Mouse (Mus musculus) lung, adult 18-20 months (tissue): ENCODE data around the gene Oxa1l.
"Not testable (repeated sequence)": the region's sequence is repeated elsewhere in the genome, so short reads cannot be mapped to it uniquely, and the experiment has no call there.

Experiments used
- DNase-seq, 2 experiments: peaks; one replicate each; pipeline ENCODE4 v3.0.0; 2022; ENCODE audit warnings: mixed read lengths in 2 of 2

Oxa1l gene

DNA sequence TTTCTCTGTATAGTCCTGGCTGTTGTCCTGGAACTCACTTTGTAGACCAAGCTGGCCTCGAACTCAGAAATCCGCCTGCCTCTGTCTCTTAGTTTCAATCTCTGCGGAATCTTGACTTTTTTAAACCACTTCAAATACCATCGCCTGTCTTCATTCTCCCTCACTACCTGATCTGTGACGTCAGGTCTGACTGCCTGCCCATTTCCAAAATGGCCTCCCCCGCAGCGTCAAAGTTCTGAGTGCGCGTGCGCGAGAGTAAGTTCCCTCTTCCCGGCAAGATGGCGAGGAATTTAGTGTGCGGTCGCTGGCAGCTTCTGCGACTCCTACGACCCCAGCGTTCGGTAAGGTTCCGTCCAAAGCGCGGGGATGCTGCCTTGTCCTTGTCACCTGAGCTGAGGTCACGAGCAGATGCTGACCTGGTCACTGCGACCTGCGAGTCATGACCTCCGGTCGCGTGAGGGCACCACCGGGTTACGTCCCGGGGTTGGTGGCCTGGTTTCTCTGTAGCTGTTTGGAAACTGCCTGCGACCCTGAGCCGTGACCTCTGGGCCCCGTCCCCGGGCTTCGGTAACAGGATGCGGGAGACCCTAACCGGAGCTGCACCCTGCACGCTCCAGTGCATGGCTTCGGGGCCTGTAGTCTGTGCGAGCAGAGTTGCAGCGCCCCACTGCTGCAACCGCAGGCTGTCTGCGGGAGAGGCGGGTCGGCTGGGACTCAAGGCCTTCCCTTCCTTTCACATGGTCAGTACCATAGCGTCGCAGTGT, at the start of gene Oxa1l:
TSS of gene Oxa1l (plus strand) at position 258 of the 764 bp plus-strand sequence.
- peak; percentile 94 to 96 for DNase-seq

DNA sequence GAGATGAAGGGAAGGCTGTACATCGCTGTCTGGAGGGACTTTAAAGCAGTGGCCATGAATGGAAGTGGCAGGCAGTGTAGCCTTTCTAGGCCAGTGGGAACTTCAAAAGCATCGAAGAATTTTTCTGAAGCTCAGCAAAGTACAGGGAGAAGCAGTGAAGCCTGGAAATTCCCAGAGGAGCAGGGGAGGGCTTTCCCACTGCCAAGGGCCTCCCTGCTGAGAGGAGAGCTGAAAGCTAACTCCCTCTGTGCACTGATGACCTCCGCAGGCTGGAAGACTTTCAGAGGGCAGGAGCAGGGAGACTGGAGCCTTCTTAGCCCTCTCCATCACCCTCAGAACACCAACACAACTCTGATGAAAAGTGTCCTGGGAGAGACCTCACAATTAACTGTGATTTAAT, 48.9 kb upstream of the Oxa1l start:
- no peak for DNase-seq

DNA sequence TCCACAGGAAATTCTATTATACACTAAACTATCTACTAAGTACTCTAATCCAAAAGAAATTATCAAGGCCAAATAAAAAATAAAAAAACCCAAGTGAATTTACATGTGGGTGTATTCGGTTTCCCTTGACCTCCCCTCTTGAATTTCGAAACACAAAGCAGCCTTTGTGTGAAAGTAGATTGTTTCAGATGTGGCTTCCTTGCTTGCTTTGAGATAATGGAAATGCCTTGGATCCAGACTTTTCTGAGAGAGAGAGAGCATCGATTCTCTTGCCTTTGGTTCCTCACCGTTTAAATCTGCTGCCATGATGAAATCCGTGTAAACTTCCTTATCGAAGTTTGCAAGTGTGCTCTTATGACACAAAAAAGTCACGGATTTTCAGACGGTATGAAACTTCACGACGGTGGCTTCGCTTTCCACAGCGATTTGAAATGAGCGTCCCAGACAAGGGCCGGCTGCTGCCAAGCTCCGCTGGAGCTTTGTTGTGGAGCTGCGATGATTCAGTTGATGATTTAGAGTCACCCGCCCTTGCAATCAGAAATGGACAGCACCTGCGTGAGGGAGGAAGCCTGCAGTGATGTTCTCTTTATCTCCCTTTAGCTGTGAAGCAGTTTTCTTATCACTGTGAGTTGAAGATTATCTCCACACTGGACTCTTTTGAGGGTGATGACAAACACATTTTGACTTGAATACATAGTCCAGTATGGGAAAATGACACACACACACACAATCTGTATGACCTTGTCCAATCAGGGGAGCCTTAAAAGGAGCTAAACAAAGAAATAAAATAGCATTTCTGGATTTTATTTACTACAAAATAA, 38.9 kb upstream of the Oxa1l start:
- no peak for DNase-seq

DNA sequence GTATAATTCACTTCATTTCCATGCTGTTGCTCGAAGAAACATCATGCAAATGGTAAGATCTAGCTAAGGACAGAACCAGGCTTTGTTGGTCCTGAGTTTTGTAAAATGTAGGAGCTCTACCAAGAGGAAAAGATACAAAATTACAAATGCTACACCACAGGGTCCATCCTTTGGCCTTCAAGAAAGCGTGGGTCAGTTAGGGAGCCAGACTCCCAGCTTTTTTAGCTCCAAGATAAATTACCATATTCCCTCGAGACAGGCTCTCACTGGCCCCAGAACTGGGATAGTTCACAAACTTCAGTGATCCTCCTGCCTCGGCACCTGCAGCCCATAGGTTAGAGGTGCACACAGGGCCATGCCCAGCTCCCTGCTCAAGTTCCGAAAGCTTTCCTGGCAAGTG, 36.1 kb upstream of the Oxa1l start:
- DNase-seq: no peak

DNA sequence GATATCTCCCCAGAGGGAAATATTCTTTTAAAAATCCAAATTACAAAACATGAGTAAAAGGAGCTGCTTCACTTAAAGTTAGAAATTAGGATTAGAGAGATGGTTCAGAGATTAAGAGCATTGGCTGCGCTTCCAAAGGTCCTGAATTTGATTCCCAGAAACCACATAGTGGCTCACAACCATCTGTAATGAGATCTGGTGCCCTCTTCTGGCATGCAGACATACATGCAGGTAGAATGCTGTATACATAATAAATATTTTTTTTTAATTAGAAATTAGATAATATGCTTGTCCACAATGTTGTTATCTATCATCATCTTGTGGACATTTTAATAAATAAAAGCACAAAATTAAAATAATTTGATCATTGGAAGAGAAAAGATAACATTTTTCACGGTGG, 32.1 kb upstream of the Oxa1l start:
- no peak for DNase-seq

DNA sequence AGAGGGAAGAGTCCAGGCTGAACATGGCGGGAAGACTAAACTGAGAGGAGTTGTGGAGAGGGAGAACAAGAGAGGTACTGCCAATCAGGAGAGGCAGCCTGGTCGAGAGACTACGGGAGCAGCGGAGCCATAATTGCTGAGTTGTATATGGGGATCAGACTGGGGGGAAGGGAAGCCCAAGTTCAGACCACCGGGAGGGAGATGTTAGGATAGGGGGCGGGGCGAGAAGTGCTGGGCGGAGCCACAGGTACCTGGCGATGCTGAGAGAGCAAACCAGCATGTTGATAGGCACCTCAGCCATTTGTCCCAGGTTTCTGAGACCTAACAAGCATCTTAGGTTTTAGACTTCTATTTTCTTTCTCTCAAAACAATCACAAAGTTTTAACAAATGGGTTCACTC, 31.4 kb upstream of the Oxa1l start:
- no peak for DNase-seq

DNA sequence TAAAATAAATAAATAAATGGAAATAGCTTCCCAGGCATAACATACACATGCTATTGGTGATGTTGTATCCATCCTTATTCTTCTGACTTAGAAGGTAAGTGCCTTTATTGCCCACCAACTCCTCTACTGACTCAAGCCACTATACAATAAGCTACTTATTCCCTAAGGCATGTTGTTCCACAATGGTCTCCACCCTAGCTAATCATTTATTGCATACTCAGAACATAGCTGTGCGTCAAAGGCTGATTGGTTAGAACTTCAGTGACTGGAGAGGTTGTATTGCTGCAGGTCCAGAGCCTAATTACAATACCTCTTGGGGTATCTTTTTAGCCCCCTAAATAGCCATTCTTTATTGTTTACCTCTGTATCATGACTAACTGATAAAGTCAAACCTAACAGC, 29.5 kb upstream of the Oxa1l start:
- no peak for DNase-seq

DNA sequence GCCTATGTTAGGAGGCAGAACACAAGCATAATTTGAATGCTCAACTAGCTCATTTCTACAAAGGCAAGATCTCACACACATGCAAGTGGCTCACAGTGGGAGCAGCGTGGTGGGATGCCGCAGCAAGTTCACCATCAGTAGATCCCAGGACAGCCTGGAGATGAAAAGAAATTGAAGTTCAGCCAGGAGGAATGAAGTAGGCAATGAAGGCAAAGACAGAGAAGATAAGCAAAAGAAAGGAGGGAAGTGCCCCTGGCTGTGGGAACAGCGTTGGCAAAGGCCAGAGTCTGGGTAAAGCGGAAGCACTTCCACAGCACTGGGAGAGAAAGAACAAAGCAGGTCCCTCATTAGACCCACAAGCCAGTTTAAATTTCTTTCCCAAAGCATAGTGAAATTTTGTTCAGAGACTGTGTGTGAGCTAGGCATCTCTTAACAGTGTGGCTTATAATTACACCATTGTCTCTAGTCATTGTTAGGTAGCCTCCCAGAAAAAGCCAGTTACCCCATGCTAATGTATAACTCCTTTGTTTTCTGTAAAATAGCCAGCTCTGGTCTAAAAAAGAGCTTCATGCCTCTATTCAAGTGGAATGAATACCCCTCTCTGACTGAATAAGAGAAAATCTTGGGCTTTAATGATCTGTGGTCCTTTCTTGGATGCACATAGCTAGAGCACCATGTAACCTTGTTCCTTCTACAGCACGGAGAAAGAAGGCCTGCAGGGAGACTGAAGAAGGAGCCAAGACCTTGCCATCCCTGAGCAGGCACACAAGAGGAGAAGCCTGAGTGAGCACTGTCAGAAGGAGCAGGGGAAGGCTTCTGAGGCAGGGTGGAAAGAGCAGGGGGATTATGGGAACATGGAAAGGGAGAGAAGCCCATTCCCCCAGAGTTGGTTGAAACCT, 28.2 kb upstream of the Oxa1l start:
- DNase-seq: no peak

DNA sequence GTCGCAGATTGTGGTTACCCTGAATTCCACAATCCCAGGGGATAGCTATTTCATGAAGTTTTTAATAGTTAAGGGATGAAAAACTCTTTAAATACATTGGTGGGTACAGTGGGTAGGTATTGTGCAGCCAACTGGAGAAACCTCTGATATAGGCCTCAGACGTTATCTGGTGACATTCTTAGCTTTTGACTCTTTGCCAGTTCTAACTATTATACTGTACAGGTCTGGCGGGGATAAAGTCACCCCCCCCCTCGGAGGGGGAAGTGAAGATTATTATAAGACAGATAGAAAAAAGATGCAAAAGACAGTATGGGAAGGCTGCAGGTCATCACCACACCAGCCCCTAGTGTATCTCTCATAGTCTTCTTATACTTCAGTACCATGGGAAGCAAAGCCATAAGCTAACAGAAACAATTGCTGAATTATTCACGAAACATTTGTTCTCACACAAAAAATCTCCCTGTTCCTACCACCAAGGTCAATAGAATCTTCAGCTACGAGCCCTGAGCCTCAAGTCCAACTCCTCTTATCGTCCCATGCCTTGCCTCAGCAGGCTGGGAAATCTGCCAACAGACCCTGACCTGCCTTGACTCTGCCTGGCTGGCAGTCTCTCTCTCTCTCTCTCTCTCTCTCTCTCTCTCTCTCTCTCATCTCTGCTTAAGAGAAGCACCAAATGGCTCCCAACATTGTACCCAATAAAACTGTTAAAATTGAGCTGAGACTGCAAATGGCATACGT, 27.0 kb upstream of the Oxa1l start:
- DNase-seq: no peak

DNA sequence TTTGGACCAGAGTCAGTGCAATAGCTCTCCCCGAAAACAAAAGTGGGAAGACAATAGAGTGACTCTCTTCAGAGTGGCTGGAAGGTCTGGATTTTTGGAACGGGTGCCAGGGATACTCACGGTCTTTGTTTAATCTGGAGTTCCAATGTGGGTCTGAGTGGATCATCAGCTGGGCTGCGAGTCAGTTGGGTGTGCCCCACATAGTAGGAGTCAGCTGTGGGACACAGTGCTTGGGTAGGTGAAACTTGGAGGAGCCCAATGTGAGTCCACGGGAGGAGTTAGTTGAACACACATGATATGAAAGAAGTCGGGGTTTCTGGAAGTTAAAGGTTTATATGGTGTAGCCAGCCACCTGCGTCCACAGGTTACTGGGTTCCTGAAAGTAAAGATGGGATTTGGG, 19.8 kb upstream of the Oxa1l start:
- DNase-seq: no peak

DNA sequence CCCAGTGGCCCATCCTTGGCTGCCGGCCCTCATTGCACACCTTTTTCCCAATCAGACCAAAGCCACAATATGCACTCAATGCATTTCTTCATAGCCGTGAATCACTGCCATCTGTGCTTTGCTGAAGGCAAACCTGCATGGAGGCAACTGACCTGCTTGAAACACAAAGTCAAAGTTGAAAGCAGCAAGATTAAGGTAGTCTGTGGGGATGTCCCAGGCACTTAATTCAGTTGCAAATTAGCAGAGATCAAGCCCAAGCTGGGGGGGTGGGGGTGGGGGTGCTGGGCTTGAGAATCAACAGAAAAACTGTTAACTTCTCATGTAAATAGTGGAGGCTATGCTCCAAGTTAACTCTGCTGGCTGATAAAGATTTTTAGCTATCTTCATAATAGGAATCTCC, 18.8 kb upstream of the Oxa1l start:
- not testable (repeated sequence) for DNase-seq

DNA sequence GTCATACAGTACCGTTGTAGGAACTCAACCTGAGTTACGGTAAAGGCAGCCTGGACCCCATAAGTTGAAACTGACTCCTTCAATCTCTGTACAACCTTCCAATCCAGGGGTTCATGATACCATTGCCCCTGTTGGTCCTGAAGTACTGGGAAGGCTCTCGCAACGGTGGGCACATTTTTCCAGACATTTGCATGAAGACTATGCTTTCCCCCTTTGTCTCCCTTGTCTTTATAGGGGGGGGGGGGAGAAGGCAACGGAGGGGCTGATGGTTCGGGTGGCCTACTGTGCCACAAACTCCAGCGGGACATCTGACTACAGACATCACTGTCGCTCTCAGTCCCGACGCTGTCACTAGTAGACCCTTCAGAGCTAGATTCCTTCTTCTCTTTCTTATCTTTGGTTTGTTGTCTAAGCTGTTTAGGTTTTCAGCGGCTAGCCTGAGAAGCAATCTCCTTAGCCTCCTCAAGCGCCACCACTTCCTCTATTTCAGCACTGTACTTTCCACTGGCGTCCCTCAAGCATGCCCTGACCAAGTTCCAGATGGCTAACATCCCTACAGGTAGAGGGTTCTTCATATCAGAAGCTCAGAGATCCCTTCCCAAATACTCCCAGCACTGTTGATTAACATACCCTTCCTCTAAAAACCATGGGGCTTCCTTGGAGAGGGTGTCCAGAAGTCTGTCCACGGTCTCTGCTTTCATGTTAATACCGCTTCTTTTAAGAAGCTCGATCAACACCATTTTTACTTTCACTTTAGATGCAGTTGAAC, 9.7 kb upstream of the Oxa1l start:
- DNase-seq: not testable (repeated sequence)

DNA sequence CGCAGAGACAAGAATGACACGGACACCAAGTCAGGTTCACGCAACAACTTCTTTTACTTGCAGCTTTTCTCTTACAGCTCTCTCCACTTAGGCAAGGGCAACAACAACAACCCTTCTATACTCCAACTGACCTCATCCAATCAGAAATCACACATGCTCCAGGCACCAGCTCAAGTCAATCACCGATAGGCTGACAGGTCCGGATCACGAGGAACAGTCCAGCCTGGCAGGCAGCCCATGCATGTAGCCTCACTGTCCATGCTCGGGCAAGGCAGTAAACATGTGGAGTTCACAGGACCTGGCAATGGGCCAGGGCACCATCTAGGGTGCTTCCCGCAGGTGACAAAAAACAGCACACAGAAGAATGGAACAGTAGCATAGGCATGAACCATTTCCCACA, 8.3 kb upstream of the Oxa1l start:
- DNase-seq: no peak

DNA sequence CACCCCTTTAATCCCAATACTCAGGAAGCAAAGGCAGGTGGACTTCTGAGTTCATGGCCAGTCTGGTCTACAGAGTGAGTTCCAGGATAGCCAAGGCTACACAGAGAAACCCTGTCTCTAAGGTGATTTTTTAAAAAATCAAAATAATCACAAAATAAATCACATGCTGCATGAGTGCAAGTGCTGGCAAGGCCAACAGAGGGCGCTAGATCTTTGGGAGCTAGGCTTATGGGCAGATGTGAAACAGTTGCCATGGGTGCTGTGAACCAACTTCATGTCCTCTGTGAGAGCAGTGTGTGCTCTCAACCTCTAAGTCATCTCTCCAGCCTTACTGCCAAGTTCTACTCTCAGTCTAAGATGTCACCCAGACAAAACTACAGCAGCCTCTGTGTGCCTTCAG, 6.2 kb upstream of the Oxa1l start:
- DNase-seq: no peak

DNA sequence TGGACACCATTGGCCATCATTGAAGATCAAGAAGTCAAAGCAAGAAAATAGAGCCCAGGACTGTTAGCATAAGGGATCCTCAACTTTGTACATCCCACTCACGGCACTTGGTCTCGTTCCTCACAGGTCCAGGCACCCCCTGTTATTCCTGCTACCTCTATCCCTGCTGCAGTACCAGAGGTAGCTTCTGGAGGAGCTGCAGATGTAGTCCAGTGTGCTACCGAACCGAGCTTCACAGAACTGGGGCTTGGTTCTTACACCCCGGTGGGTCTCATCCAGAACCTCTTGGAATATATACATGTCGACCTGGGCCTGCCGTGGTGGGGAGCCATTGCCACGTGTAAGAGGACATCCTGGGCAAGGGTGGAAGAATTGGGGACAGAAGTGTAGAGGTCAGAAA, 2.5 kb downstream of the Oxa1l start:
- no peak for DNase-seq

DNA sequence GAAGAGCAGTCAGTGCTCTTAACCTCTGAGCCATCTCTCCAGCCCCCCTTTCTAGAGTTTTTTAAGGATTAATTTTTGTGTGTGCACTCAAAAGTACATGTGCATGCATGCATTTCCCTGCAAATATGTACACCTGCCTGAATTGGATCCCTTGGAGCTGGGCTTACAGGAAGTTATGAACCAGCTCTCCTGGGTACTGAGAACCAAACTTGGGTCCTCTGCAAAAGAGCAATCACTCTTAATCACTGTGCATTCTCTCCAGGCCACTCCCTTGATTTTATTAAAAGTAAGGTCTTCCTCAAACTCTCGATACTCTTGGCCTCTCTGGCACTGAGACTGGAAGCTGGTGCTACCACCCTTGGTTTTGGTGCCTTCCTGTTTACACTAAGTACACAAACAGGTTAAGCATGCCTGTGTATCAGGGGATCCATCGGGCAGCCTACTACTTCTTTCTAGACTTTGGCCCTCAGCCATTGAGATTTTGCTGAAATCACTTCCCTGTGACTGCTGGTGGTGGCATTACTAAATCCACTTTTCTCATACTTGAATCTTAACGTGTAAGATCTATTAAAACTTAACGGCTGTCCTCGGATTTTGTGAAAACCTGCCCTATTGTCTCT, 4.5 kb downstream of the Oxa1l start:
- no peak for DNase-seq

DNA sequence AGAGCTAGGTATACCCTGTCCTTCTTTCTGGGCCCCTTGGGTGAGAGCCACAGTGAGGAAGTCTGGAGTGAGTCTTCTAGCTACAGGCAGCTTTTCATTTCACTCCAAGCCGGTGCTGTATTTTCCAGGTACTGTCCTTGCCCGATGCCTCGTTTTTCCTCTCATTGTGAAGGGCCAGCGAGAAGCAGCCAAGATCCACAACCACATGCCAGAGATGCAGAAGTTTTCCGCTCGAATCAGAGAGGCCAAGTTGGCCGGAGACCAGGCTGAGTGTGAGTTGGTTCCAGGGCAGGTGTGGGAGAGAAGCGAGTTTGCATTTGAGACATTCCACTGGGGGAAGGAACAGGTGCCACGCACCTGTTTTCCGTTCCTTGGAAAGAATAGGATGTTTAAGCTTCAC, 5.9 kb downstream of the Oxa1l start:
- no peak for DNase-seq

DNA sequence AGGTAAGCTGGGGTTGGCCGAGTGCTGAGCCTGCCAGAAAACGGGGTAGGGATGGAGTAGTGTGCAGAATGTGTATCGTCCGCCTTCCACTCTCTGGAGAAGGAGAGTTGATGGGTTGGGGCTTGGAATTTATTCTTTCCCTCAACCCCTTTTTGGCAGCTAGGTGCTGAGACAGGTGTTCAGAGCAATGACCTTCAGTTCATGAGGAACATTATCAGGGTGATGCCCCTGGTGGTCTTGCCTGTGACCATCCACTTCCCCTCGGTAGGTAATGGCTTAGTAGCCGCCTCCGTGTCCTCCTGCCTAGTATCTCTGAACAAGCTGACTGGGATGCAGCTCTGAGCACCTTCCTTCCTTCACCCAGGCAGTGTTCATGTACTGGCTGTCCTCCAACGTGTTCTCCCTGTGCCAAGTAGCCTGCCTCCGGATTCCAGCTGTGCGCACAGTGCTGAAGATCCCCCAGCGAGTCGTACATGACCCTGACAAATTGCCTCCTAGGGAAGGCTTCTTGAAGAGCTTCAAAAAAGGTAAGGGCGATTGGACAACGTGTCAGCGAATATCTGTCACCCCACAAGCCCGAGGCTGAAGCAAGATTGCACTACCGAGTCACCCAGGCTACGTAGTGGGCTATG, 6.9 kb downstream of the Oxa1l start:
- DNase-seq: no peak

DNA sequence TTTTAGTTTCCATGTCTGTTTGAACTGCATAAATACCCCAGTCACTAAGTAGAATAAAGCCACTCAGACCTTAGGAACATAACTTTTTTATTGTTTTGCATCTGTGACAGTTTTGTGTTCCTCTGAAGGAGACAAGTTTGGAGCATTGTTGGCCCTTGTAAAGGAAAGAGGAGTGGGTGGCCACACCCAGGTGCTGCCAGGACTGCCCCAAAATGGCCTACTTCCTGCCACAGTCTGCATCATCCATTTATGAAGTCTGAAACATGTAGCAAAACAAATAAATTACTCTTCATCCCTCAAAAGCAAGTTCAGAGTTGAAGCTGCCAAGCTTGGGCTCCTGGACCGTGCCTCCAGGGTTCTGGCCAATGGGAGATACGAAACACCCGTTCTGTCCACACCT, 8.7 kb downstream of the Oxa1l start:
- DNase-seq: no peak

DNA sequence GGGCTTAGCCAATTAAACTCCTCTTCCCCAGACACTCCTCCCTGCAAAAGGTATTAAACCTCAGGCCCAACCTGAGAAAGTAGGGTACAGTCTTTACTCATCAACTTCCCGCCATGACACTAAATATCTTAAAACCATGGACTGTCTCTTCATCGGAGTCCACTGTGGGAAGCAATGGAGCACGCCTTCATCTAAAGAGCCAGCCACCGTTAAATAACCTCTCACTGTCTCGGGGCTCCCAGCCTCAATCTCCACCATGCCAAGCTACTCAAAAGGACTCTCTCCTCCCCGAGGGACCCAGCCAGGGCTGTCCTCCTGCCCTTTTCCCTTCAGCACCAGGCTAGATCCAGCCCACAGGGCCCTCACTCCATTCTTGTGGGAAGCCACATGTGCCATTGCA, 10.0 kb downstream of the Oxa1l start:
- DNase-seq: no peak

DNA sequence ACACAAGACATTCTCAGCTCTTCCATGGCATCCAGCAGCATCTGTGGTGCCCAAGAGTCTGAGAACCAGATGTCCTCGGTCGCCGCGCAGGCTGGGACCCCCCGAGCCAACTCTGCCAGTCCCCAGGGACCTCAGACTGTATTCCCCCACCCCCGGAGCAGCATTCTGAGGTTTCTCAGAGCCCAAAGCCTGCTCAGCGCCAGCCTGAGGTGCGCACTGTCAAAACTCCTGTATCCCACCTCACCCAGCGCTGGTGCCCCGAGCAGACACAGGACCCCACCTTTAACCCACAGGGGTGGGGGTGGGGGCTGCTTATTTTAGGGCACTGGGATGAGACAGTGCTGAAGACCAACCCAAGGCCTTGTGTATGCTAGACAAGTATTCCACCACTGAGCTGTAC, 10.8 kb downstream of the Oxa1l start:
- no peak for DNase-seq
